Mouse (Mus musculus): ENCODE results near the gene Trp63.

Gene Trp63

DNA sequence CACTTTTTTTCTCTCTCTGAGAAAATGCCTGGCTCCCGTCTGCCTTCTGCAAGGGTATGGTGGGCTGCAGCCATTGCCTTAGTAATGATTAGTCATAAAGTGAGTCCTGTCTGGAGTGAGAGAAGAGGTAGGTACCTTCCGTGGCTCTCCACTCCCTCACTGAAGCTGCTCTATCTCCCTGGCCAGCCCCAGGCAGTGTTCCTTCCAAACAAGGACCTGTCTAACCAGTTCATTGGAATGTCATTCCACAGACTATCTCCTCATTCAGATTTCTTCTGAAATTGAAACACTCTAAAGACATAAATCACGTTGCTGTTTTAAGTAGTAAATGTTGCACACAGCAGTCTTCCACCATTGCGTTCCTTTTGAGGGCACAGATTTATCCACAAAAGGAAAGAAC is 96.4 kb downstream of the Trp63 start:
- DNase-seq (ENCODE audit: low read depth), result no peak

DNA sequence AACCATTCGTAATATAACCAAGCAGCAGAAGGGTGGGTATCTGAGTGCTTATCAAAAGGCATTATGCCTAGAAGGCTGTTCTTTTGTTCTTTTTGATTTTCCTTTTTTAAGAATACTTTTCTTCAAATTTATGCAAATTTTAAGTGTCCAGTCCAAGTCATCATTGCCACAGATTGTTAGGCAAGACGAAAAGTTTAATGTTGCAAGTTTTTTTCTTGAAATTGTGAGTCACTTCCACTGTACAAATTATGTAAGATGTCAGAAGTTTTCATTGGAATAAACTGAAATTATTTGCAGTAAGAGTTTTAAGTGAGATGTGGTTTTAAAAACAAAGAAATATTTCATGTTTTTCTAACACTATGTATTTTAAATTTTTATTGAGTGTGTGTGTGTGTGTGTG is 100.7 kb downstream of the Trp63 start:
- no peak for DNase-seq (ENCODE audit: low read depth)

GRCm38 (mm10) chr16:25786457-25786856 is 102.9 kb downstream of the Trp63 start:
- no peak for DNase-seq (ENCODE audit: low read depth)

DNA sequence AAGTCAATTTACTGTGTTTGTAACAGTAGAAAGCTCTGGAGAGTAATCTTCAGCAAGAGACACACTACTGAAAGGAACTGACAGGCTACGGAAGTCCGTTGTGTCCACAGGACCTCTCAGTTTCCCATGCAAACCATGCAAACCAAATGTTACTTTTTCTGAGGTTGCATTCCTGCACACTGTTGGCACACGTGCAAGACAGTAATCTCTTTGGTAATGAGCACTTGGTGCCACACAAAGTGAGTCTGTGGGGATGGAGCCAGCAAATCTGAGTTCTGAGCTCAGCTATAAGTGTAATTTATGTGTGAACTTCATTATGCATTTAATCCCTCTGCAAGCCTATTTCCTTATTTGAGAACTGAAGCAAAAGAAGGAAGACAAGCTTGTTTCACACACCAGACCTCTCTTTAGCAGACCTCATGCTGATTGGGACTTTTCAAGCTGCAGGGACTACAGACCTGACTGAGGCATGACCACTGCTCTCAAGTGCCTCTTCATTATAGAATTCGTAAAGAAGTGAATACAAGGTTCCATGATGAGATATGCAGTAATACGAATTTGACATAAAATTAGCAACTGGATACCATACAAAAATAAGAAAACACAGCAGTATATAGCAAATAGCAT is 109.2 kb downstream of the Trp63 start:
- DNase-seq (ENCODE audit: low read depth), result no peak

DNA sequence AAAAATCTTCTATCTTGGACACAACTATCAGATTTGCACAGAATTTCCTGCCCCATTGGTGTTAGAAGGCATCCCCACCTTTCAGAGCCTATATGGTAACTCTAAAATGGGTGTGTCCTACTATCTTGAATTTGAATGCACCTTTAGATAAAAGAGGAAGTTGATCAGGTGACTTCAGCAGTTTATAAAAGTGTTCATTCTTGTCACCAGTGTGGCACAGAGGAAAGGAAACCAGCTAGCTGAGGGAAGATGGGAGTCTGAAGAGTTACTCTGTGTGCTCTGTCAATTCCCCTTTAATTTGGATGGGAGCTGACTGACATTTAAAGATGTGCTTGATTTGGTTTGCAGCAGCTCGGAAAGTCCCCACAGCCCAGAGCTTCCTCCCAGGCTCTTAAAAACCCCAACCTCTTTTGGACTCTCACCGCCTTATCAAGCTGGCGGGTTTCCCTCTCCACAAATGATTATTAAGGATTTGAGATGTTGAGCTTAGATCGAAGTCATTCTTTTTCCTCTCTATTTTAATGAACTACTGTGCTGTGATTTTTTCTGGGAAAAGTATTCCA is 114.2 kb downstream of the Trp63 start:
- DNase-seq (ENCODE audit: low read depth), result no peak

DNA sequence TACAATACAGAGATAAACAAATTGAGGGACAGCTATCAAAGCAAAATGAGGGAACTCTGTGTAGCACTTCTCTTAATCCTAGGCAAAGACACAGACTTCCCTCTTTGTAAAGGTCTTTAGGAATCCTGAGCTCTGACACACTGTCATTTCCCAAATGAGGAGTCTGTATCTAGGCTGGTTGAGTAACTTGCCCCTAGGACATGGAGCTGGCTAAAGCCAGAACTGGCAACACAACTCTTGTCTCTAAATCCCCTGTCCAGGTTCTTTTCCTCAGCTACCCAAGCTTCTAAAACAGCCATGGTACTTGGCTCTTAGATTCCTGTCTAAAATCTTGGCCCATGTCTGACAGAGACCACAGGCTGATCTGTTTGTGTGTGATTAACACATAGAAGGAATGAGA is 116.1 kb downstream of the Trp63 start:
- DNase-seq (ENCODE audit: low read depth), result no peak

DNA sequence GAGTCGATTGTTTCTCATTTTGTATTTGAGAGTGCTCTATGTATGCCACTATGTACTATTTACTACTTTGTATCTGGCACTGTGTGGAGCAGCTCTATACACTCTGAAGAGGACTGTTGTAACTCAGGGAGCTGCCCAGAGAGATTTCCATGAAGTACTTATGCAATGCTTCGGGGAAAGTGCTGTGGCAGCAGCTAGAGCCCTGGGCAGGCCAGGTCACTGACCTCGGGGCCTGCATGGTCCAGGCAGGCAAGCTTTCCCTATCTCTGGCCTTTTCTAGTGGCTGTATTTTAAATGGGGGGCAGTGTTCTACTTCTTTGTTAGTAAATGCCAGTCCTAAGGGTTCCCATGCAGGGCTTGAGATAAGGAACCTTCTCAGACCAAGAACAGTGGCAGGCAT is 121.4 kb downstream of the Trp63 start:
- DNase-seq (ENCODE audit: low read depth), result no peak

DNA sequence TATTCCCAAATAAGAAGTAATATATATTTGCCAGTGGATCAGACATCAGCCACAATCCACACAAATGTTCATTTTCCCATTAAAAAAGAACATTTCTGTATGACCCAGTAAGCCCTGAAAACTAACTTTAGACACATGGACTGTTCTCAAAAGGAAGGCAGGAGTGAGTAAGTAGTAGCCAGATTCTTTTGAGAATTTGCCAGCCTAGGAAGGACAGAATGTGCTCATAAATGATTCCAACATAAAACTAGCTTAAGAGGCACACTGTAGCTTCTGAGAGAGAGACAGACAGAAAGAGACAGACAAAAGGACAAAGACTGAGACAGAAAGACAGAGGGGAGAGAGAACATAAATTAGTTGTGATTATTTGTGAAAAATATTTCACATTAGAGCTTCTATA is 123.6 kb downstream of the Trp63 start:
- DNase-seq (ENCODE audit: low read depth), result no peak

DNA sequence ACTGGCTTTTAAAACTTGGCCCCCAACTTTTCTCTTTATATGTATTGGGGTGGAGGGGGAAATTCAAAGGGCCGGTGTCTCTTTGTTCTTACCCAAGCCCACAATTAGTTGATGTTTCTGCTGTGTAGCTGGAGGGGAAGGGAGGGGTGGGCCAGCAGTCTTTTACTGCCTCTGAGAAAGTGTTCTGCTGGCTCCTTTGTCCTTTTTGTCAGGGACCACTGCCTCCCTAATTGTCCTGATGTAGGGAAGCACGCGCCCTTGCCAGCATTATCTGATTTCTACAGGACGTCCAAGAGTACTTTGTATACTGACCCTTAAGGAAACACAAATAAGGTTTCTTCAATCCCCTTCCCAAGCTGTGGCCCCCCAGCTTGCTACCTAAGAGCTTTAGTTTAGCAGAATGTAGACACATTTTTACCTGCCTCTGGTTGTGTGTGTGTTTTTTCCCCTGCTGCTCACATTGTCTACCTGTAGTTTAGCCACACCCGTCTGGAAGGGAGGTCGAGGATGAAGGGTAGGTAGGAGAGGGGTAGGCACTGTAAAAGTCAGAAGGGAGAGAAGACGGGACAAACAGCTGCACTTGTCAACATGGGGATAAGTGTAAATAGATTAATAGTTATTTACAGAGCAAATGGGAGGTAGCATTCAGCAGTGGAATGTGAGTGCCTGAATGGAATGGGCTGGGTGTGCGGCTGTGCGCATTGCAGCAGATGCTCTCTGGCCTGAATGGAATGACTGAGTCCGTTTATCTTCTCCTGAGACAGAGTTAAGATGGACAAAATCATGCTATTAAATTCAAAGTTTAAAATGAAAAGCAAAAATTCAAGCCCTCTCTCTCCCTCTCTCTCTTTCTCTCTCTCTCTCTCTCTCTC is 134.4 kb downstream of the Trp63 start:
- no peak for DNase-seq (ENCODE audit: low read depth)

DNA sequence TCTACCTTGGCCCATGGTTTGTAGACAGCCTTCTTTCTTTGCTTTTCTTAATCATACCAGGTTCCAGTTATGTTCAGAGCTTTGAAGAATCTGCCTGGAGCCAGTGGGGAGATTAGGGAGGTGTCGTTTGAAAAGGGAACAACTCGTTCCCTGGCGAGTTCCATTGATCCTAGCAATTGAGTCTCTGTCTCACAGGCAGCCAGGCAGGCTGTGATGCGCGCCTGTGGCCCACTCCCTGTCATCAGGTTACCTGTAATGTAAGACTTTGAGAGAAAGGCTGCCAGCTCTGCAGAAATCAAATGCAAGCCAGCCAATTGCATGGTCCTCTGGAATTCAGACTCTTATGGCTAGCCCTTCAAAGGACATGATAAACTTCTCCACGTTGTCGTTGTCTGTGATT is 142.5 kb downstream of the Trp63 start:
- DNase-seq (ENCODE audit: low read depth), result no peak

DNA sequence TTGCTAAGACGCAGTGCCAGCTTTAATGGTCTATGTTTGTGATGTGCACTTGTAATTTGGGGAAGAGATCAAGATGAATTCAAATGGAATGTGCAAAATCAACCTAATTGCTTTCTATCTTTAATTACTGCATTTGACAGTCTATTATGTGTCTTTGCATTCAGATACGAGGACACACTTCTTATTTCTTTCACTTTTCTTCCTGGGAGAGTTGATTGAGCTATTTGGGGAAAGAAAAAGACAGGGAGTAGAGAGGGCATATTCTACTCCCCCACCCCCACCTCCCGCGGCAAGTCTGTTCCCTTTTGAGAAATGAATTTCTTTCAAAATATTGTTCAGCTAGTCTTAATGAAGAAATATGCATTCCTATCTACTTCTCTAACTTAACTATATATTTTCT is 149.0 kb downstream of the Trp63 start:
- no peak for DNase-seq (ENCODE audit: low read depth)

DNA sequence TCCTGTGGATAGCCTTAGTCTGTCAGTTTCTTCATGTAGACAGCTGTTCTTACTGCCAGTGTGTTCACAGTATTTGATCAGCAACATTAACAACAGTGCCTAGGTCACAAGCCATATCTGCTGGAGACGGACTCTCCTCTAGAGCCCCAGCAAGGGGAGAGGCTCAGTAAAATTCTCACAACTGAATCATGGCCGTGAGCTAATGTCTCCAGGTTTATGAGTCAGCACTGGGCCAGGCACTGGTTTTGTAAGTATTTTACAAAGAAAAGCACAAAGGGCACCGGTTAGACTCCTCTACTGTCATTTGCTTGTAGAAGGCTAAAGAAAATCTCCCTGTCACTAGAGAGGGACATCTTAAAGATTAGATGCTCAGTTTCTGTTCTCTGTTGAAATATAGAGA is 151.7 kb downstream of the Trp63 start:
- DNase-seq (ENCODE audit: low read depth), result no peak

- no peak for DNase-seq (ENCODE audit: low read depth)
These were observed 152.2 kb downstream of the Trp63 start for GRCm38 (mm10) chr16:25835723-25836122.

DNA sequence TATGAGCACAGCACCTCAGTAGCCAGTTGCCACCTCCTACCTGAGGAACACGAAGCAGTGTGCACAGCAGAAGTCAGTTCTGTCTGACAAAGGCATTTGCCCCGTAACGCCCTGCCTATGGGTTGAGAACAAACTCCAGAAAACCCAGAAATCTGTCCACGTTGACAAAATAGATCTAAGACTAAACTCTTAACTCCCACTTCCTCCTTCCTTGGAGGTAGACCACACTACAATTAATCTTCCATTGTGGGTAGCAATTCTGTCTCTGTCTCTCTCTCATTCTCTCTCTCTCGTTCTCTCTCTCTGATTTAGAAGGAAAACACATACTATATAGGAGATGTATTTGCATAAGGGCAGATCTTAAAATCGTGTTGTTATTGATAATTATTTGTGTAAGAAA is 159.4 kb downstream of the Trp63 start:
- no peak for DNase-seq (ENCODE audit: low read depth)

- no peak for DNase-seq (ENCODE audit: low read depth)
These were observed 160.1 kb downstream of the Trp63 start for GRCm38 (mm10) chr16:25843625-25844024.

DNA sequence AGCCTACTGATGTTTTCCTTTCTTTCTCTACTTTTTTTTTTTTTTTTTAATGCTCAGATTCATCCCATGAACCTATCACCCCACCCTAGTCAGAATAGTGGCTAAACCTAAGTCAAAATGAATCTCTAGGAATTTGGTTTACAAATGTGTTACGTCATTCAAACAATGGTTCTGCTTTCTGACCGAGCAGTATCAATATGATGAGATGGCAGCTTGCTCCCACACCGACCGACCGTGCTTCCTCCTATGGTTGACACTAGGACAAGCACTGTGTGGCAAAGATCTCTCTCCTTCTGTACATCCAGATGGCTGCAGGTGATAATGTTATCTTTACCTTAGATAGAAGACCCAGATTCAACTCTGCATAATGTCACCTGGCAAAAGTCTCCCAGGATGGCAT is 163.0 kb downstream of the Trp63 start:
- DNase-seq (ENCODE audit: low read depth), result no peak

DNA sequence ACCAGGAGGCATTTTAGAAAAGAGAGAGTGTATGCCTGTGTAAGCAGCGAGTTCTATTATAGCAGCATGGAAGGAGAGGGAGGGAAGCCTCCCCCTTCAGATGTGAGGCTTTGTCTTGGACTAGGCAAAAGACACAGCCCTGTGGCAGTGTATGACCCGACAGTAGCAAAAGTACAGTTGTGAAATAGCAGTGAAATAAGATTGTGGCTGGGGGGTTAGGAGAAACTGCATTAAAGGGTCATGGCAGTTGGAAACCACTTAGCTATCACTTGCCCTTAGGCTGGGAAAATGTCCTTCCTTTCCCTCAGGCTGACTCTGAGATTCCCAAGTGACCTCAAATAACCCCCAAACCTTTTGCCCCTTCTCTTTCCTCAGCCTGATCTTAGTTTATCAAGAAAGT is 164.9 kb downstream of the Trp63 start:
- no peak for DNase-seq (ENCODE audit: low read depth)

DNA sequence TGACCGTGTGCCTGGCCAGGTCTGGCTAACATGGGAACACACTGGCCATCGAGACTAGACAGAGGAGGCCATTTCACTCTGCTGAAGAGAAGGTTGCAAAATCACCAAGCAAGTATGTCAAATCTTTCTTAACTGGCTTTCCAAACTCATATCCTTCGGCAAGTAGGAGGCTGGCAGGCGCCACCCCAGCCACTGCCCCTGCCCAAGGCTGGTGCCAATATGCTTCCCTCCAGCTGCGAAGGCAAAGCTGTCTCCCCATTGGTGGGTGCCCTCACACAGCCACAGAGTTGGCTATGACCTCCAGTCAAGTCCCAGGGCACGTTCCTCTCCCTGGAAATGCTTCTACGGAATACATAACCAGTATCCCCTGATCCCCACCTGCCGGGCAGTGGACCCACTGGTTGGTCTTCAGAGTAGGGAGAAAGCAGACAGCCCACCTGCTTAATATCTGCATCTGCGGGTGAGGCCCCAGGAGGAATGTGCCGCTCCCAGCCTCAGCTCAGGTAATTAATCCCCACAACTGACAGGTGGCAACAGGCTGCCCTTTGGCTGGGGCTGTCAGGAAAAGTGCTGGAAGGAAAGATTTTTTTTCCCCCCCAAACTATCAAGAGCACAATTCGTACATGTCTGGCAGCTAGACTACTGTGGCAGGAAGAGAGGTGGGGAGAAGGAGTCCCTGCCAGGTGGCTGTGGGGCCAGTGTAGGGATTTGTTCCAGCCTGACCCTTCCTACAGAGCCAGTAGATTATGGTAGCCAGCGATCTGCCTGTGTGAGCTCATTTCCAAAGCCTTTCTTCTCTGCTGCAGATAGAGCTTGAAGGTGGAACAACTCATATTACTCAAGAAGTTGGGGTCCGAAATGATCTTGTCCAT is 166.3 kb downstream of the Trp63 start:
- no peak for DNase-seq (ENCODE audit: low read depth)

- DNase-seq (ENCODE audit: low read depth), result no peak
These were observed 177.4 kb downstream of the Trp63 start for GRCm38 (mm10) chr16:25860731-25861505.

DNA sequence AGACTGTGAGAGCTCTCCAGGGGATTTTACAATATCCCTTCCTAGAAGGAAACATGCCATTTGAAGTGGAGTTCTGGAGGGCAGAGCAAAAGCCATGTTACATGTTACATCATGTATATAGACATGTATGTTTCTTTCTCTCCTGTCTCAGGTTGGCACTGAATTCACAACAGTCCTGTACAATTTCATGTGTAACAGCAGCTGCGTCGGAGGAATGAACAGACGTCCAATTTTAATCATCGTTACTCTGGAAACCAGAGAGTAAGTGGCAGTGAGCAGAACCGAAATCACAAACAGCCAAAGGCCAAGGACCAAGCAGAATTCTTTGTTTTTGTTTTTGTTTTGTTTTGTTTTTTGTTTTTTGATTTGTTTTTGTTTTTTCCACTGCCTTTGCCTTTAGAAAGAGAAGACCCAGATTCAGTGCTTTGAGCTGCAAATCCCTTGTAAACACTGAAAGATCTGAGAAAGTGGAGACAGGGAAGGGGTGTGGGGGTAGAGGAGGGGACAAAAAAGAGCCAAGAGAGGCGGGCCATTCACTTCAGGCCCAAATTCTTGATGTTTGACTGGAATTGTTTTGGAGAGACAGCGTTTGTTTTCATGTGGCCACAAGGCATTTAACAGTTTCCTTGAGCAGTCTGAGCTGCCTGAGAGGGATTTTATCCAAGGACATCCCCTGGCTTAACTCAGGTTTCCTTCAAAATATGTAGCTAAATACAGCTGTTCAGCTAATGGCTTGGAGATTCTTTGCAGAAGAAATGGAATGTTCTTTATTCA is 181.7 kb downstream of the Trp63 start:
- DNase-seq (ENCODE audit: low read depth), result no peak

DNA sequence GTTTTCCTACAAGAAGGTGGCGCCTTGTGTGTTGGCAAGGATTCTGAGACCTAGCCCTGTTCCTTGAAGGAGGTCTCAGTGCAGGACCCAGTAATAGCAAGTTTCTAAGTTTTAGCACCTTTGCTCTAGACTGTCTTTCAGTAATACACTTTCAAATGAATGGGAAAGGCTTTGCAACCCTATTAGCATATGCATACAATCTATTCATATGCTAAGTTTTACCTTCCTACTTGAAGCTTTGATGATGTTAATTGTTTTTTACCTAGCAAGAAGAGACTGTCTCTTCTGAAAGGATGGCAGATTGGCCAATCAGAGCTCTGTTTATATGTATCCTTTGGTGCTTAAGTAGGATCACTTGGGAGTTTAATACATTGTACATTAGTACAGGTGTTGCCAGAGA is 187.9 kb downstream of the Trp63 start:
- DNase-seq (ENCODE audit: low read depth), result no peak

All from c-Kit-positive CD71-positive TER-119-negative erythroid progenitor cells, embryonic 14.5 days (primary cell).